Mouse (Mus musculus) embryonic fibroblast, embryonic 13.5 days (primary cell): Measurements from ENCODE around the gene Ube2i.

Source experiments
- CTCF ChIP-seq: IDR thresholded peaks from 2 replicates; pipeline ENCODE4 v1.5.1; 2011; ENCODE audit warnings: mild to moderate bottlenecking, control low read depth, low read length, moderate library complexity, borderline replicate concordance; ENCODE audit not compliant: insufficient read depth
- POLR2A ChIP-seq: IDR thresholded peaks from 2 replicates; pipeline ENCODE4 v1.6.1; 2011; ENCODE audit warnings: low read depth, mild to moderate bottlenecking, control low read depth, low read length, moderate library complexity

DNA sequence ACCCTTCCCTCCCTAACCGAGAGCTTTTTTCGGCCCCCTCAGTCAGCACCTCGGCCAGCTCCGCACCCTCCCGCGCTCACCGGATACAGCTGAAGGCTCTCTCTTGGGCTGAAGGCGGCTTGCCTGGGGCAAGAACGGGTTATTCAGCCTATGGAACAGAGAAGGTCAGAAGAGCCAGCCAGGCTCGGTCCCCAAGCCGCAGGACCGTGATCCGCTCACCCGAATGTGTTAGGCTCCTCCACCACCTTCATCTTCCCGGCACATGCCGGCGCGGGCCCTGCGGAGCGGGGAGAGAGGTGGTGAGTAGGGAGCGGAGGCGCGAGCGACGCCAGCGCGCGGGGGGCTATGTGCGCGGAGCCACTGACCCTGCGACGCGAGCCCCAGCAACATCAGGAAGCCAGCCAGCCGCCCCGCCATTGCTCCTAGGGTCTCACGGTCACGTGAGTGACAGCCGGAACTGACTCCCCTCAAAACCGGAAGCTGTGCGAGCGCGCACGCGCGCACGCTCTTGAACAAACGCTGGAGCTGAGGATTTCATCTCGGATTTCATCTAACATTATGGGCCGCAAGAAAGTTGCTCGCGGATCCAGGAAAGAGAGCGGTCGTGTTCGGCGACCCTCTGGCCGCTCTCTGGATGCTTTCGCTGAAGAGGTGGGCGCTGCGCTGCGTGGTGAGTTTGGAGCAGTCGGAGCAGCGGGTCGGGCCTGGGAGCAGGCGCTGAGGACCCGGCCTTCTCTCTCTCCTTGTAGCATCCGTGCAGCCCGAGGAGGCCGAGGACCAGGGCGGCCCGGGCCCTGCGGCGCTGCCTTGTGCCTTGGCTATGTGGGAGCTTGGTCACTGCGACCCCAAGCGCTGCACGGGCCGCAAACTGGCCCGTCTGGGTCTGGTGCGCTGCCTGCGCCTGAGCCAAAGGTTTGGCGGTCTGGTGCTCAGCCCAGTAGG, 34.5 kb downstream of the Ube2i start, which contains the start of the genes Gnptg and Tsr3:
- TF ChIP-seq CTCF (no peak), POLR2A (peak; percentile 66)
